Mouse (Mus musculus) common myeloid progenitor, adult 5-6 weeks (primary cell): ENCODE results near the gene Gm4981. TPM values are rescaled to one million over a fixed set of nuclear protein-coding genes. Genes with fewer than 3 reads are reported as not detected.
"Not testable (repeated sequence)": the region's sequence is repeated elsewhere in the genome, so short reads cannot be mapped to it uniquely, and the experiment has no call there.

Experiments used
- ATAC-seq: replicated peaks from 2 replicates; pipeline ENCODE4 v1.8.0; 2016; ENCODE audit warnings: low read depth, mild to moderate bottlenecking, moderate TSS enrichment, inconsistent platforms; ENCODE audit not compliant: poor library complexity, severe bottlenecking
- total RNA-seq: library from RNA; stranded (forward); fragments of 200-1000, 187-1606 nt; gene quantifications from 2 replicates; pipeline ENCODE4 v1.2.3, GENCODE M21; 2017

Gm4981 gene
- not detected in 2 replicates for total RNA-seq

- 0 out of 2 replicates have a peak, but pooled peaks have one; percentile 5 for ATAC-seq
These were observed at the start of gene Gm4981 for GRCm38 (mm10) chr10:58236613-58237012. Gene Gm4981 (minus strand): TSS chr10:58236701.

DNA sequence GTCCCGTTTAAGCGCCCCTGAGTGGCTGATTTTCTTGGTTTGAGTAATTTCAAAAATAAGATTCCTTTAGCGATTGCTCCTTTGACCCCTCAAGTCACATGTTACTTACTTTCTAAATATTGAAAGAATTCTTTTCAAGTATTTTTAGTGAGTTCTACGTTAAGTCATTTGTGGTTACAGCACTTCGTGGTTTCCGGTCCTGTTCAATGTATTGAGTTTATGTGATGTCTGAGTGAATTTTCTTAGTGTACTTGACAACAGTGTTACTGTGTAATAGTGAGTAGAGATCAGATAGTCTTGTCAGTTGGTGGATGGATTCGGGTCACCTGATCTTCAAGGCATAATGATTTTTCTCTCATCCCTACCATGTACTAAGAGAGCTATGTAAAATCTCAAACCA lies 45.7 kb upstream of the Gm4981 start:
- ATAC-seq = no peak

GRCm38 (mm10) chr10:58258466-58258865 lies 22.0 kb upstream of the Gm4981 start:
- ATAC-seq = no peak

DNA sequence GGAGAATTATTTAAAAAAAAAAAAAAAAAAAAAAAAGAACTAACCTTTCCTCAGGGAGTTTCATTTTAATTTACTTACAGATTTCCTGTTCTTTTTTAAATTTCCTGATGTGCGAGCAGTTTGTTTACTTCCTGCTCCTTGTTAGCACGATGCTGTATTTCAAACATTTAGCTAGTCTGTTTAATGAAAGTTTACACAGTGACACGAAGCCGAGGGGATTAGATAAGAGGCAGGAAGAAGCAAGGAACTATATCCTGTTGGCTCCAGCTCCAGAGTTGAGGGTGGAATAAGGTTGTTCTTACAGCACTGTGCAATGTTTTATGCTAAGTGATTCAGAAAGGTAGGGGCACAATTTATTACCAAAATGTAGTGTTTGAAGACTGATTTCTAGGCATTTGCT lies 19.5 kb upstream of the Gm4981 start:
- no peak for ATAC-seq

- ATAC-seq = peak; percentile 99
These were observed 18.9 kb upstream of the Gm4981 start, which contains the start of gene Gcc2 for GRCm38 (mm10) chr10:58255213-58255892. Gene Gcc2 (plus strand): TSS chr10:58255497.

DNA sequence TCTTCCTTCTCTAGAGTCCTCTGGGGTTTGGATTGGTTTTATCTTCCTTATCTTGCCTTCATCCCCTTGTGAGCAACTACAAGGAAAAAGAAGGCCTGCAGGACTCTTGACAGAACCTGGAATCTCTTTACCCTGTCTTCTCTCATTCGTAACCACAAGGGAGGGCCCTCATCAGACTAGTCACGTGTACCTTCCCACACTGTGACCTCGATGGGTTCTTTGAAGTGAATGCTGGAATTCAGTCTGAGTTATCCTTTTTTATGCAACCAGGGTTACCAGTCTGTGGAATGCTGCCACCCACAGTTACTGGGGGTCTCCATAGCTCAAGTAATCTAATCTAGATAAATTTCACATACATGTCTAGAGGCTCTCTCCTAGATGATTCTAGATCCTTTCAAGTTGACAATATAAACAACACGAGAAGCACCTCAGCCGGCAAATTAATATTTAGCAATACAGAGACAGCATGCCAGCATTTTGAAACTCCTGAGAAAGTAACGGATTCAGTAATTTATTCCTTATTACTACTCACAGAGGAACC lies 18.2 kb upstream of the Gm4981 start:
- 0 out of 2 replicates have a peak, but pooled peaks have one; percentile 34 for ATAC-seq

DNA sequence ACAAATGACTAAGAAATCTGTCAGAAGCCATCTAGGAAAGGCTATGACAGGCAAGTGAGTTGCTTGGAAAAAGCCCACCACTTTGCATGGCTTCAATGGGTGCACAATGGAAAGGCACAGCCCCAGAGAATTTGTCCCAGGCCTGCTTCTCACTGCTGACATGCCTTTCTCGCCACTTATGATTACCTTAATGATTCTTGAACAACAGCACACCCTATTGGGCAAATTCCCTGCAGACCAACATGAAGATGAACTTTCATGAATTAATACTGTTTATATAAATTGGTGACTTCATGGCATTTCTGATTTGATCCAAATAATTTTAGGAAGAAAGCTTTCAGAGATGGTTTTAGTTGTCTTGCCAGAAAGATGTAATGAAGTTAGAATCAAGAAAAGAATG lies 13.0 kb upstream of the Gm4981 start:
- no peak for ATAC-seq

DNA sequence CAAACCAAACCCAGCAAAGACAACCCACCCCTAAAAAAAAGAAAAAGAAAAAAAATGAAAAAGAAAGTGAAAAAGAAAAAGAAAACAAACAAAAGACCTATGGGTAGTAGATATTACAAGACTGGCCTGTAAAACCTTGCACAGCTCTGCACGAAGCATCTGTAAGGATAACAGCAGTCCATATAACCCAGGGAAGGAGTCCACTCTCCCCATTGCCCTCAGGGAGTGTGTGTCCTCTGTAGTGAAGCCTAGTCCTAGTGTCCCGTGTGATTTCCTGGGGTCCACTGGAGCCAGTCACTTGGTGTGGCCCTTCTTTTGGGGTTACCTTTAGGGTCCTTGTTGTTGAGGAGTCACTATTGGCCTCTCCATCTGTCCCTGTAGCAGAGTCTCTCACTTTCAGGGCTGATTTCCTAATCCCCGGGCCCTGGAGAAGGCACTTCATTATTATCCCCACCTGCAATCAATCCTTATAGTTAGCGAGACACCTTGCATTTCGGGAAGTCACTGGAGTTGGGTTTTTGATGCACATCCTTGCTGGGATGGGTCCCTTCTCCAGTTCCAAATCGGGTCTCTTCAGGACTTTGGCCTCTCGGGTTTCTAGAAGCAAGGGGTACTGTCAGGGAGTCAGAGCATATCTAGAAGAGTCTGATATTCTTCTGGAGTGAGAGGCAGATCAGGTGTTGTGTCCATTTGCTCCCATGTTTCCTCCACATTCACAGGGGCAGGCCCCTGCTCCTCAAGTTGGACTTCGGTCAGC lies 2.7 kb upstream of the Gm4981 start:
- ATAC-seq = 0 out of 2 replicates have a peak, but pooled peaks have one; percentile 51

DNA sequence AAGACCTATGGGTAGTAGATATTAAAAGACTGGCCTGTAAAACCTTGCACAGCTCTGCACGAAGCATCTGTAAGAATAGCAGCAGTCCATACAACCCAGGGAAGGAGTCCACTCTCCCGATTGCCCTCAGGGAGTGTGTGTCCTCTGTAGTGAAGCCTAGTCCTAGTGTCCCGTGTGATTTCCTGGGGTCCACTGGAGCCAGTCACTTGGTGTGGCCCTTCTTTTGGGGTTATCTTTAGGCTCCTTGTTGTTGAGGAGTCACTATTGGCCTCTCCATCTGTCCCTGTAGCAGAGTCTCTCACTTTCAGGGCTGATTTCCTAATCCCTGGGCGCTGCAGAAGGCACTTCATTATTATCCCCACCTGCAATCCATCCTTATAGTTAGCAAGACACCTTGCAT lies 1.5 kb downstream of the Gm4981 start:
- ATAC-seq = not testable (repeated sequence)

- not testable (repeated sequence) for ATAC-seq
These were observed 2.8 kb downstream of the Gm4981 start for GRCm38 (mm10) chr10:58233740-58234121.

- peak; percentile 10; the same call in 1 of the 2 replicates for ATAC-seq
These were observed 3.3 kb downstream of the Gm4981 start for GRCm38 (mm10) chr10:58233054-58233739.

DNA sequence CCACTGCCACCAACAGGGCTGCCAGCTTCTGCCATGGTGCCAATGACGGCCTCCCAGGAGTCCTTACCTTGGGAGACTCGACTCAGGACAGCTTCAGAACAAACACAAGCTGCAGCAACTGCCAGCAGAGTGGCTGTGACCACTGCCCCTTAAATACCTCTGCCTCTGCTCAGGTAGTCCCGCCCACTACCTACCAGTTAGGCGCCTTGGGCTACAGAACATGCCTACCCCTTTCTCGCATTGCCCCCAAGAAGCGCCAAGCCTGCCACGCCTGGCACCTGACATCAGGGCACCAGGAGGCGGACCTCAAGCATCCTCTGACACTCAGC lies 3.9 kb downstream of the Gm4981 start, which contains the start of gene Duxf3:
Gene Duxf3, minus strand, starts transcription at position 35 of the 329 bp plus-strand sequence.
- ATAC-seq = peak; percentile 10; the same call in 1 of the 2 replicates

DNA sequence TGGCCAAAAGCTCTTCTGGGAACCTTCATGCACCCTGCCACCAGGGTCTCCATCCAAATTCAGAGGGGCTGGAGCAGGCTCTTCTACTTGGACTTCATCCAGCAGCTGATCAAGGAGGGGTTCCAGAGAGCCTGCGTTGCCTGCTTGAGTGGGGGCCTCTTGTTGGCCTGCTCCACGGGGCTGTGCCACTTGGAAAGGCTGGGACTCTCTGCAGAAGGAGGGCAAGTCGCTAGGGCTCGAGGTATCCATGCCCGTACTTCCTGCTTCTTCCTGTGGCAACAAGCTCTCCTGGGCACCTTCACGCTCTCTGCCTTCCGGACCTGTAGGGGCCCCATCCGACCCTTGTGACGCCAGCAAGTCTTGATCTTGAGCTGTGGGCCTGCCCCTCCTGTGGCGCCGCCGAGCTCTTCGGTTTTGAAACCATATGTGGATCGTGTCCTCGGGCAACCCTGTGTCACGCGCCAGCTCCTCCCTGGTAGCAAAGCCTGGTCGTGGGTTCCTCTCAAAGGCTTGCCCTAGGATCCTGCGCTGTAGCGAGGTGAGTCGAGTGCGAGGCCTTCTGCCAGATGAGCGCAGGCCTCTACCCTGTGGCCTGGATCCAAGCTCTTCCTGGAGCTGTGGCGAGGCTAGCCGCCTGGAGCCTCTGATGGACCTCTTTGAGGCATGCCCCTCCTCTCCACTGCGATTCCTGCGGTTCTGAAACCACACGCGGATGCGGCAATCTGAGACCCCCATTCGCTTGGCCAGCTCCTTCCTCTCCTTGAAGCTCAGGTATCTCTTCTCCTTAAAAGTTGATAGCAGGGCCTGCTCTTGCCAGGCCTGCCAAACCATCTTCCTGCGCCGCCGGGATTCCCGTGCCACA lies 4.5 kb downstream of the Gm4981 start:
- ATAC-seq = peak; percentile 45

- not testable (repeated sequence) for ATAC-seq
These were observed 5.4 kb downstream of the Gm4981 start for GRCm38 (mm10) chr10:58231088-58231487.

DNA sequence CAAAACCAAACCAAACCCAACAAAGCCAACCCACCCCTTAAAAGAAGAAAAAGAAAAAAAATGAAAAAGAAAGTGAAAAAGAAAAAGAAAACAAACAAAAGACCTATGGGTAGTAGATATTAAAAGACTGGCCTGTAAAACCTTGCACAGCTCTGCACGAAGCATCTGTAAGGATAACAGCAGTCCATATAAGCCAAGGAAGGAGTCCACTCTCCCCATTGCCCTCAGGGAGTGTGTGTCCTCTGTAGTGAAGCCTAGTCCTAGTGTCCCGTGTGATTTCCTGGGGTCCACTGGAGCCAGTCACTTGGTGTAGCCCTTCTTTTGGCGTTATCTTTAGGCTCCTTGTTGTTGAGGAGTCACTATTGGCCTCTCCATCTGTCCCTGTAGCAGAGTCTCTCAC lies 6.5 kb downstream of the Gm4981 start:
- not testable (repeated sequence) for ATAC-seq

GRCm38 (mm10) chr10:58227798-58228197 lies 8.7 kb downstream of the Gm4981 start:
- ATAC-seq = not testable (repeated sequence)

- ATAC-seq = not testable (repeated sequence)
These were observed 10.1 kb downstream of the Gm4981 start for GRCm38 (mm10) chr10:58226357-58226756.

DNA sequence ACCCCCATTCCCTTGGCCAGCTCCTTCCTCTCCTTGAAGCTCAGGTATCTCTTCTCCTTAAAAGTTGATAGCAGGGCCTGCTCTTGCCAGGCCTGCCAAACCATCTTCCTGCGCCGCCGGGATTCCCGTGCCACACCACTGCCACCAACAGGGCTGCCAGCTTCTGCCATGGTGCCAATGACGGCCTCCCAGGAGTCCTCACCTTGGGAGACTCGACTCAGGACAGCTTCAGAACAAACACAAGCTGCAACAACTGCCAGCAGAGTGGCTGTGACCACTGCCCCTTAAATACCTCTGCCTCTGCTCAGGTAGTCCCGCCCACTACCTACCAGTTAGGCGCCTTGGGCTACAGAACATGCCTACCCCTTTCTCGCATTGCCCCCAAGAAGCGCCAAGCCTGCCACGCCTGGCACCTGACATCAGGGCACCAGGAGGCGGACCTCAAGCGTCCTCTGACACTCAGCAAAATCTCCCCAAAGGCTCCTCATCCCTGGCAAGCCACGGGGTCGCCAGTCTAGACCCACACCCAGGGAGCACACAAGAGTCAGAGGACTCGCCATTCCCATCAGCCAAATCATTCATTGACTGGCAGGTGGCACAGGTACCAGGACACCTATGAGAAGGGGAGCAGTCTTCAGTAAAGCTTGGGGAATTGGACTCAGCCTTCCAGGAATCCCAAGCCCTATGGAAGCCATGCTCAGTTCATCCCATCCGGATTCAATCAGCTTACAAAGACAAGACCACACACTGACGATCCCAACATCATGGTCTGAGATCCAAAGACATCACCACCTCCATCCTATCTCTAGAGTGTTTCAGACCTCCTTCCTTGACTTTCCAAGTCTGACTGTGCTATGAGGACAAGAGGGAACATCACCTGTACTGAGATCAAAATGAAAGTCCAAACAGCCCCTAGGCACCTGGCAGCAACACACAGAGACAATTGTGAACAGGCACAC lies 11.4 kb downstream of the Gm4981 start, which contains the start of gene AW822073:
Gene AW822073, minus strand, starts transcription at position 104 of the 959 bp plus-strand sequence.
- ATAC-seq = not testable (repeated sequence)
